13 mouse cellular contexts compared by ENCODE assay signal in the genomic region with DNA sequence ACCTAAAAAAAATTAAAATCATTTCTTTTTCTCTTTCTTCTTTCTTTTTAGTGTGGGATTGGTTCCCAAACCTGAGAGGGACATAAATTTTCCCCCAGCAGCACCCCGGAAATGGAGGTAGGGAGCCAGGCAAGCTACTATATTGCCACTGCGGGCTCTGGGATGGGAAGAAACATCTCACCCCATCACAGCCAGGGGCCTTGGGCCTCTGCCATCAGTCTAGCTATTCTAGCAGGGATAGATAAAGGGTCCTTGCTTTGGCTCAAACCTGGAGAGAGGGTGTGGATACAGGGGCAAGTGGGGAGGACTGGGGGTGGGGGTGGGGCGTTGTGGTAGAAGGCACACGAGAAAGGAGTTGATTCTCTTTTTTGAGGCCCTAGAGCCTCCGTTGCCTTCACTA.
DNase-seq lines count a peak whose midpoint lies in the region; ATAC-seq lines count a peak whose summit lies in the region.
"Had no signal": no experiment of that assay in that cellular context is flagged by ENCODE, and none has a peak within 500 bp of the region (broad histone marks: within the 10 kb centered on the region; RNA-seq: fewer than 3 reads in every experiment).

No protein-coding gene starts in this region.

- no peaks in the 10 kb centered on the region for H3K9me3 ChIP-seq in kidney, embryonic 16.5 days (ENCODE audit: low read length)
- no peaks in the 10 kb centered on the region for H3K9me3 ChIP-seq in limb, embryonic 10.5 days (replicated peaks)
- H3K9me3 ChIP-seq in neural tube, embryonic 13.5 days = no peaks in the 10 kb centered on the region
- H3K9me3 ChIP-seq: G1E; lung, embryonic 15.5 days had no signal

- peaks cover 22% of the 10 kb centered on the region for H3K4me1 ChIP-seq in kidney, embryonic 16.5 days (ENCODE audit: insufficient read depth, low read length)
- H3K4me1 ChIP-seq in limb, embryonic 10.5 days = peaks cover 49% of the 10 kb centered on the region
- H3K4me1 ChIP-seq in neural tube, embryonic 13.5 days (replicated peaks) = peaks cover 64% of the 10 kb centered on the region

- no peak overlapping the region for H3K9ac ChIP-seq in kidney, embryonic 16.5 days (replicated peaks; ENCODE audit: low read length)
- H3K9ac ChIP-seq in neural tube, embryonic 13.5 days = peak overlapping the region; percentile 78; the same call in 1 of the 2 replicates
- H3K9ac ChIP-seq: lung, embryonic 15.5 days had no signal

- H3K4me3 ChIP-seq in kidney, embryonic 16.5 days (ENCODE audit: low read length) = no peak overlapping the region; the same call in 1 of the 2 replicates
- peak overlapping the region; percentile 62; the same call in 1 of the 2 replicates for H3K4me3 ChIP-seq in limb, embryonic 10.5 days
- H3K4me3 ChIP-seq in neural tube, embryonic 13.5 days = 0 out of 2 replicates have a peak overlapping the region, but pooled peaks have one; percentile 46

- no peak overlapping the region for H3K27ac ChIP-seq in kidney, embryonic 16.5 days (ENCODE audit: low read length)
- H3K27ac ChIP-seq in limb, embryonic 10.5 days = no peak overlapping the region
- H3K27ac ChIP-seq in neural tube, embryonic 13.5 days (replicated peaks) = peak overlapping the region; percentile 85
- H3K27ac ChIP-seq: lung, embryonic 15.5 days had no signal

- peaks cover 36% of the 10 kb centered on the region for H3K27me3 ChIP-seq in kidney, embryonic 16.5 days (ENCODE audit: insufficient read depth, low read length)
- H3K27me3 ChIP-seq in limb, embryonic 10.5 days (ENCODE audit: low read depth, poor library complexity, severe bottlenecking) = peaks cover 95% of the 10 kb centered on the region
- peaks cover 53% of the 10 kb centered on the region for H3K27me3 ChIP-seq in neural tube, embryonic 13.5 days

- no peaks in the 10 kb centered on the region for H3K36me3 ChIP-seq in kidney, embryonic 16.5 days (ENCODE audit: insufficient read depth, low read length)
- no peaks in the 10 kb centered on the region for H3K36me3 ChIP-seq in limb, embryonic 10.5 days
- H3K36me3 ChIP-seq in neural tube, embryonic 13.5 days = no peaks in the 10 kb centered on the region
- H3K36me3 ChIP-seq: G1E; lung, embryonic 15.5 days had no signal

- ATAC-seq in kidney, embryonic 16.5 days (ENCODE audit: low FRiP score, low TSS enrichment) = no peak
- ATAC-seq in neural tube, embryonic 13.5 days (ENCODE audit: low read depth) = no peak
- ATAC-seq: activated CD4-positive, CD25-positive, alpha-beta regulatory T cell, adult 4 months had no signal

- 15% methylated on average over 5 of the region's 5 CpGs for WGBS in kidney, embryonic 16.5 days
- 16% methylated on average over 5 of the region's 5 CpGs for WGBS in limb, embryonic 10.5 days
- 17% methylated on average over 5 of the region's 5 CpGs for WGBS in neural tube, embryonic 13.5 days

- H3K4me2 ChIP-seq in kidney, embryonic 16.5 days (replicated peaks; ENCODE audit: low read depth, low read length) = peak overlapping the region; percentile 87
- H3K4me2 ChIP-seq in neural tube, embryonic 13.5 days = peak overlapping the region; percentile 76

- peak; percentile 69 to 75 for DNase-seq in cerebellum, postnatal 10 days
- DNase-seq in cerebellum, adult 8-10 months = no peak
- no peak for DNase-seq in kidney, adult 11 months
- DNase-seq in limb, embryonic 10.5 days (ENCODE audit: low spot score) = no peak
- no peak for DNase-seq in lung, postnatal 10 days
- no peak for DNase-seq in left cerebral cortex, adult 9 months (ENCODE audit: low spot score in 2 of 2)
- DNase-seq: kidney, postnatal 10 days; thymus, adult 2 months had no signal

Comparison
In these comparisons a context has a peak if more than half of its experiments do, and no peak if none do; other contexts are left out.
1. DNase-seq: peak in cerebellum, postnatal 10 days (2 of 2); none in cerebellum, adult 8-10 months (single experiment), kidney, adult 11 months (single experiment), limb, embryonic 10.5 days (single experiment), lung, postnatal 10 days (single experiment) and left cerebral cortex, adult 9 months (0 of 2).